Mouse (Mus musculus): ENCODE measurements around the gene Tmem200b. TPM values are rescaled to one million over a fixed set of nuclear protein-coding genes. Genes with fewer than 3 reads are reported as not detected.

Gene Tmem200b
- polyA plus RNA-seq, 1 experiment from 2014 or later = 0.60 TPM

DNA sequence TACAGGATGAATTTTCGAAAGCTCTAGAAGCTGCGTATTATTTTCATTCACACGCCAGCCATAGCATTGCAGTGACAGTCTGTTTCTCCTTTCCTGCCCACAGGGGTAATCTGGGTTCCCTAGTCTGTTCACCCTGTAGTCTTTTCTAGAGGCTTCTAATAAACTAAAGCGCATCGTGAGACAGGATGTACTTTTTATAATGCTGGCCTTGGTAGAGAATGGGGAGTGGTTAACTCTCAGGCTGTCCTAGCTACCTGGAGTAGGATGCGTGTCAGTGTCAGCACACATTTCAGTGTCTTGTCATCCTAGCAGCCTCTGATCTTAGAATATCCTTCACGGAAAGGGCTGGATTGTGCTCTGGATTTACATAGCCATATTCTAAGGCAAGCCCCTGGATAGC, 40.3 kb upstream of the Tmem200b start:
- Histone ChIP-seq H3K4me2 (replicated peaks; ENCODE audit: low read depth, low read length) (no peak overlapping the region), H3K27ac (ENCODE audit: low read depth, low read length) (no peak overlapping the region), H3K27me3 (ENCODE audit: control insufficient read depth, insufficient read depth, low read length) (no peaks in the 10 kb centered on the region), H3K4me1 (replicated peaks; ENCODE audit: control insufficient read depth, insufficient read depth, low read length) (peaks cover 4% of the 10 kb centered on the region; the same call in 1 of the 2 replicates), H3K4me3 (ENCODE audit: low read depth, low read length) (no peak overlapping the region), H3K9me3 (ENCODE audit: control insufficient read depth, low read length) (no peaks in the 10 kb centered on the region), H3K9ac (ENCODE audit: low read depth, low read length) (no peak overlapping the region), H3K36me3 (ENCODE audit: control insufficient read depth, insufficient read depth, low read length) (no peaks in the 10 kb centered on the region)
- WGBS = 95% methylated on average over 7 of the region's 7 CpGs
- ATAC-seq (ENCODE audit: low FRiP score) = no peak
- no peak for DNase-seq (ENCODE audit: low spot score)

DNA sequence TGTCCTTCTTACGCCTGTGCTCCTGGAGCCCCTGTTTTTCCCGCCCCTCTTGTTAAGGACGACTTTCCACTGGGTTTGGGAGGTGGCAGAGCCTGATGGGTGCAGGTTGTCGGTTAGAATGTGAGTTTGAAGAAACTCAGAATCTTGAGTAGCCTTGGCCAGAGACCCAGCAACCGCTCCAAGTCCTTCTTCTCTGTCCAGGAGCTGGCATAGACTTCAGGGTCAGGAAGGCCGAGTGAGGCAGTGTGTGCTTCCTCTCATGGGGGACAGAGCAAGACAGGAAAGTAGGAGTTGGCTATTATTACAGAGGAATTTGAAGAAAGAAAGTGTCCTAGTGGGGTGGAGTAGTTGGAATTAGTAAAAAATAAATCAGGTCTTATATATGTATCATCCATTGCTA, 38.0 kb upstream of the Tmem200b start:
- H3K27ac ChIP-seq (ENCODE audit: low read depth, low read length) = no peak overlapping the region
- WGBS = 82% methylated on average over 6 of the region's 6 CpGs

DNA sequence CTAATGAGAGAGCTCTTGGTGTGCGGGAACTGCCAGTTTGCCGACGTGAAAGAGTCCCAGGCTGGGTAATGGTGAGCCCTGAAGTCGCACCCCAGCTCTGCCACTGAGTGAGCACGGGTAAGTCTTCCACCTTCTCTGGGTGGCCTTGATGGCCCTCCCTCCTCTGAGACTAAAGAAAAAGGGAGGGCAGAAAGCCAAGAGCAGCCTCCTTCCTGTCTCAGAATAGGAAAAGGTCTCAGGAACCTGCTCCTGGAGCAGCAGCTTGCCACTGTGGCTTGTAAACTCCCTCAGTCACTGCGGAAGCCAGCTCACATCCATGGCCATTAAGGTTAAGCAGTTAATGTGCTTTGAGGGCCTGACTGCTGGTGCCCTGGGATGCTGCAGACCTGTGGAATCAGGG, 36.2 kb upstream of the Tmem200b start:
- Histone ChIP-seq H3K9me3 (ENCODE audit: control insufficient read depth, low read length) (no peaks in the 10 kb centered on the region), H3K27me3 (ENCODE audit: control insufficient read depth, insufficient read depth, low read length) (no peaks in the 10 kb centered on the region), H3K4me2 (replicated peaks; ENCODE audit: low read depth, low read length) (no peak overlapping the region), H3K27ac (ENCODE audit: low read depth, low read length) (no peak overlapping the region), H3K36me3 (ENCODE audit: control insufficient read depth, insufficient read depth, low read length) (no peaks in the 10 kb centered on the region), H3K9ac (ENCODE audit: low read depth, low read length) (no peak overlapping the region), H3K4me3 (ENCODE audit: low read depth, low read length) (no peak overlapping the region), H3K4me1 (replicated peaks; ENCODE audit: control insufficient read depth, insufficient read depth, low read length) (no peaks in the 10 kb centered on the region)
- ATAC-seq (ENCODE audit: low FRiP score) (no peak), DNase-seq (ENCODE audit: low spot score) (no peak)
- 86% methylated on average over 6 of the region's 6 CpGs for WGBS

More for the DNA sequence above, 38.0 kb upstream of the Tmem200b start:
- Histone ChIP-seq H3K9ac (ENCODE audit: low read depth, low read length) (no peak overlapping the region), H3K4me2 (replicated peaks; ENCODE audit: low read depth, low read length) (no peak overlapping the region), H3K4me3 (ENCODE audit: low read depth, low read length) (no peak overlapping the region), H3K9me3 (ENCODE audit: control insufficient read depth, low read length) (no peaks in the 10 kb centered on the region), H3K27me3 (ENCODE audit: control insufficient read depth, insufficient read depth, low read length) (no peaks in the 10 kb centered on the region), H3K36me3 (ENCODE audit: control insufficient read depth, insufficient read depth, low read length) (no peaks in the 10 kb centered on the region), H3K4me1 (replicated peaks; ENCODE audit: control insufficient read depth, insufficient read depth, low read length) (0 out of 2 replicates have a peak, but pooled peaks cover 4% of the 10 kb centered on the region)
- DNase-seq (ENCODE audit: low spot score) = no peak
- ATAC-seq (ENCODE audit: low FRiP score) = no peak

DNA sequence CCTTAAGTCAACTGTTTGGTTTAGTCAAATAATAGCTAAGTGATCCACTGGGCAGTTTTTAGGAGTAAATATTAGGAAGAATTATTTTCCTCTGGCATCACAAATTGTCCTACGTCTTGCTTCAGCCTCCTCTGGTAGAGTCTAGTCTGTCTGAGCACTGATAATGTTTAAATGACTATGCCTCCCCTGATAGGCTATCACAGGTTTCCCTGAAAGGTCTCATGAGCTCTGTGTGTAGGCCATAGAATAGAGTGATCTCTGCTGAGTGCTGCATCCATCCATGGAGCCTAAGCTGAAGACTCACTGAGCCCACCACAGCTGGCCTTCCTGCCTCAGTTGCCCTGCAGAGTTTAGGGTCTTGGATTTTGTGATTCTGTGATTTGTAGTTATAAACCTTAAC, 33.0 kb upstream of the Tmem200b start:
- WGBS = 82% methylated on average over 1 of the region's 1 CpGs
- Histone ChIP-seq H3K4me1 (replicated peaks; ENCODE audit: control insufficient read depth, insufficient read depth, low read length) (no peaks in the 10 kb centered on the region), H3K9ac (ENCODE audit: low read depth, low read length) (no peak overlapping the region), H3K27ac (ENCODE audit: low read depth, low read length) (no peak overlapping the region), H3K4me2 (replicated peaks; ENCODE audit: low read depth, low read length) (no peak overlapping the region), H3K9me3 (ENCODE audit: control insufficient read depth, low read length) (no peaks in the 10 kb centered on the region), H3K27me3 (ENCODE audit: control insufficient read depth, insufficient read depth, low read length) (no peaks in the 10 kb centered on the region), H3K4me3 (ENCODE audit: low read depth, low read length) (no peak overlapping the region), H3K36me3 (ENCODE audit: control insufficient read depth, insufficient read depth, low read length) (0 out of 2 replicates have a peak, but pooled peaks cover 3% of the 10 kb centered on the region)
- DNase-seq (ENCODE audit: low spot score) (no peak), ATAC-seq (ENCODE audit: low FRiP score) (no peak)

- no peak for ATAC-seq (ENCODE audit: low FRiP score)
- Histone ChIP-seq H3K9me3 (ENCODE audit: control insufficient read depth, low read length) (no peaks in the 10 kb centered on the region), H3K4me1 (replicated peaks; ENCODE audit: control insufficient read depth, insufficient read depth, low read length) (no peaks in the 10 kb centered on the region), H3K27me3 (ENCODE audit: control insufficient read depth, insufficient read depth, low read length) (no peaks in the 10 kb centered on the region), H3K9ac (ENCODE audit: low read depth, low read length) (no peak overlapping the region), H3K4me2 (replicated peaks; ENCODE audit: low read depth, low read length) (no peak overlapping the region), H3K27ac (ENCODE audit: low read depth, low read length) (no peak overlapping the region), H3K36me3 (ENCODE audit: control insufficient read depth, insufficient read depth, low read length) (peaks cover 7% of the 10 kb centered on the region; the same call in 1 of the 2 replicates), H3K4me3 (ENCODE audit: low read depth, low read length) (no peak overlapping the region)
- 82% methylated on average over 3 of the region's 3 CpGs for WGBS
- no peak for DNase-seq (ENCODE audit: low spot score)
Observed at GRCm38 (mm10) chr4:131890692-131891091, 30.9 kb upstream of the Tmem200b start.

GRCm38 (mm10) chr4:131897109-131897508, 24.5 kb upstream of the Tmem200b start:
- WGBS = 97% methylated on average over 5 of the region's 5 CpGs
- Histone ChIP-seq H3K36me3 (ENCODE audit: control insufficient read depth, insufficient read depth, low read length) (peaks cover 34% of the 10 kb centered on the region), H3K27ac (ENCODE audit: low read depth, low read length) (no peak overlapping the region), H3K4me2 (replicated peaks; ENCODE audit: low read depth, low read length) (no peak overlapping the region), H3K9ac (ENCODE audit: low read depth, low read length) (no peak overlapping the region), H3K4me1 (replicated peaks; ENCODE audit: control insufficient read depth, insufficient read depth, low read length) (no peaks in the 10 kb centered on the region), H3K9me3 (ENCODE audit: control insufficient read depth, low read length) (no peaks in the 10 kb centered on the region), H3K27me3 (ENCODE audit: control insufficient read depth, insufficient read depth, low read length) (no peaks in the 10 kb centered on the region), H3K4me3 (ENCODE audit: low read depth, low read length) (no peak overlapping the region)
- DNase-seq (ENCODE audit: low spot score) (no peak), ATAC-seq (ENCODE audit: low FRiP score) (no peak)

DNA sequence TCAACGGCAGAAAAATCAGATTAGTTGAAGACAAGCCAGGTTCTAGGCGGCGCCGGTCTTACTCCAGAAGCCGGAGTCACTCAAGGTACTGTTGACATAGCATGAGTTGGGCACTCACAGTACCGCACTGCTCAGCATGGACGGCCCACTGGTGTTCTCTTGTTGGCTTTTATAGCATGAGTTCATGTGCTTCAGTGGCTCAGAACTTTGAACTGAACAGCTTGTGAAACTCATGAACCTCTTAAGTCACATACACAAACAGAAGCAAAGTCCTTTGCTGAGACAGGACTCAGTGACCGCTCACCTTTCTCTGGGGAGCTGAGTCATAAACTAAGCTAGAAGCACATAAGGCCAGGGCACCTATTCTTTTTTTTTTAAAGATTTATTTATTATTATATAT, 23.8 kb upstream of the Tmem200b start:
- no peak overlapping the region for H3K4me2 ChIP-seq (replicated peaks; ENCODE audit: low read depth, low read length)
- H3K4me3 ChIP-seq (ENCODE audit: low read depth, low read length) = no peak overlapping the region
- no peak overlapping the region for H3K9ac ChIP-seq (ENCODE audit: low read depth, low read length)
- no peak overlapping the region for H3K27ac ChIP-seq (ENCODE audit: low read depth, low read length)
- no peaks in the 10 kb centered on the region for H3K4me1 ChIP-seq (replicated peaks; ENCODE audit: control insufficient read depth, insufficient read depth, low read length)
- no peaks in the 10 kb centered on the region for H3K9me3 ChIP-seq (ENCODE audit: control insufficient read depth, low read length)
- ATAC-seq (ENCODE audit: low FRiP score) (no peak), DNase-seq (ENCODE audit: low spot score) (no peak)
- WGBS = 98% methylated on average over 8 of the region's 8 CpGs
- no peaks in the 10 kb centered on the region for H3K27me3 ChIP-seq (ENCODE audit: control insufficient read depth, insufficient read depth, low read length)
- peaks cover 34% of the 10 kb centered on the region for H3K36me3 ChIP-seq (ENCODE audit: control insufficient read depth, insufficient read depth, low read length)

- Histone ChIP-seq H3K9me3 (ENCODE audit: control insufficient read depth, low read length) (no peaks in the 10 kb centered on the region), H3K9ac (ENCODE audit: low read depth, low read length) (no peak overlapping the region), H3K4me3 (ENCODE audit: low read depth, low read length) (no peak overlapping the region), H3K36me3 (ENCODE audit: control insufficient read depth, insufficient read depth, low read length) (peaks cover 34% of the 10 kb centered on the region), H3K27ac (ENCODE audit: low read depth, low read length) (no peak overlapping the region), H3K4me2 (replicated peaks; ENCODE audit: low read depth, low read length) (no peak overlapping the region), H3K27me3 (ENCODE audit: control insufficient read depth, insufficient read depth, low read length) (no peaks in the 10 kb centered on the region), H3K4me1 (replicated peaks; ENCODE audit: control insufficient read depth, insufficient read depth, low read length) (no peaks in the 10 kb centered on the region)
- DNase-seq (ENCODE audit: low spot score) (no peak), ATAC-seq (ENCODE audit: low FRiP score) (no peak)
- WGBS = 92% methylated on average over 12 of the region's 12 CpGs
Observed at GRCm38 (mm10) chr4:131898503-131899179, 22.9 kb upstream of the Tmem200b start.

- ATAC-seq (ENCODE audit: low FRiP score) = no peak
- H3K4me1 ChIP-seq (replicated peaks; ENCODE audit: control insufficient read depth, insufficient read depth, low read length) = no peaks in the 10 kb centered on the region
- no peak overlapping the region for H3K4me3 ChIP-seq (ENCODE audit: low read depth, low read length)
- H3K9ac ChIP-seq (ENCODE audit: low read depth, low read length) = no peak overlapping the region
- DNase-seq (ENCODE audit: low spot score) = no peak
- peaks cover 30% of the 10 kb centered on the region for H3K36me3 ChIP-seq (ENCODE audit: control insufficient read depth, insufficient read depth, low read length)
- H3K27me3 ChIP-seq (ENCODE audit: control insufficient read depth, insufficient read depth, low read length) = no peaks in the 10 kb centered on the region
- H3K4me2 ChIP-seq (replicated peaks; ENCODE audit: low read depth, low read length) = no peak overlapping the region
- H3K27ac ChIP-seq (ENCODE audit: low read depth, low read length) = no peak overlapping the region
- WGBS = 97% methylated on average over 6 of the region's 6 CpGs
- H3K9me3 ChIP-seq (ENCODE audit: control insufficient read depth, low read length) = no peaks in the 10 kb centered on the region
Observed at GRCm38 (mm10) chr4:131899180-131899554, 22.4 kb upstream of the Tmem200b start.

All from hindbrain, embryonic 11.5 days (tissue).